Mouse (Mus musculus): ENCODE data around the gene Rasa4. TPM values are rescaled to one million over a fixed set of nuclear protein-coding genes. Genes with fewer than 3 reads are reported as not detected.

The Rasa4 gene
- total RNA-seq, 2 experiments from 2014 or later, result 25.0 to 28.8 TPM

- DNase-seq, result no peak
- no peak overlapping the region for H3K4me3 ChIP-seq
- intact Hi-C loops (cut with DNase I), result no loop called here
Observed at GRCm38 (mm10) chr5:136075076-136075475, 8.6 kb upstream of the Rasa4 start.

GRCm38 (mm10) chr5:136076284-136076683, 7.4 kb upstream of the Rasa4 start:
- intact Hi-C loops (cut with DNase I), result no loop called here
- DNase-seq, result no peak
- H3K4me3 ChIP-seq, result no peak overlapping the region
- H3K27ac ChIP-seq, result peak overlapping the region; percentile 79
- TF ChIP-seq CTCF (IDR thresholded peaks at IDR 0.05), result no peak

More at GRCm38 (mm10) chr5:136075076-136075475, 8.6 kb upstream of the Rasa4 start:
- TF ChIP-seq CTCF (IDR thresholded peaks at IDR 0.05), result no peak
- no peak overlapping the region for H3K27ac ChIP-seq

- no peak for TF ChIP-seq CTCF (IDR thresholded peaks at IDR 0.05)
- Histone ChIP-seq H3K4me3 (peak overlapping the region; percentile 17; the same call in 1 of the 2 replicates), H3K27ac (peak overlapping the region; percentile 79)
- no peak for DNase-seq
- intact Hi-C loops (cut with DNase I), result no loop called here
Observed at GRCm38 (mm10) chr5:136077001-136077550, 6.6 kb upstream of the Rasa4 start.

- intact Hi-C loops (cut with DNase I), result no loop called here
- Histone ChIP-seq H3K27ac (peak overlapping the region; percentile 79; the same call in 1 of the 2 replicates), H3K4me3 (no peak overlapping the region)
- no peak for TF ChIP-seq CTCF (IDR thresholded peaks at IDR 0.05)
- DNase-seq, result no peak
Observed at GRCm38 (mm10) chr5:136078136-136078535, 5.6 kb upstream of the Rasa4 start.

GRCm38 (mm10) chr5:136082345-136082744, 1.4 kb upstream of the Rasa4 start:
- TF ChIP-seq CTCF (IDR thresholded peaks at IDR 0.05), result peak; percentile 36
- intact Hi-C loops (cut with DNase I), result no loop called here
- no peak for DNase-seq
- H3K4me3 ChIP-seq, result no peak overlapping the region
- no peak overlapping the region for H3K27ac ChIP-seq

GRCm38 (mm10) chr5:136084144-136084881, 597 bp downstream of the Rasa4 start:
- intact Hi-C loops (cut with DNase I), result no loop called here
- DNase-seq, result peak; percentile 42
- TF ChIP-seq CTCF (IDR thresholded peaks at IDR 0.05), result no peak

GRCm38 (mm10) chr5:136084891-136085651, 1.4 kb downstream of the Rasa4 start:
- Histone ChIP-seq H3K27ac (peak overlapping the region; percentile 95), H3K4me3 (peak overlapping the region; percentile 97)
- DNase-seq, result peak; percentile 88
- TF ChIP-seq CTCF (IDR thresholded peaks at IDR 0.05), result no peak
- intact Hi-C loops (cut with DNase I), result no loop called here

More at GRCm38 (mm10) chr5:136084144-136084881, 597 bp downstream of the Rasa4 start:
- Histone ChIP-seq H3K4me3 (peak overlapping the region; percentile 97), H3K27ac (peak overlapping the region; percentile 95)

GRCm38 (mm10) chr5:136086290-136086689, 2.6 kb downstream of the Rasa4 start:
- no peak for TF ChIP-seq CTCF (IDR thresholded peaks at IDR 0.05)
- DNase-seq, result peak; percentile 77
- Histone ChIP-seq H3K27ac (peak overlapping the region; percentile 95), H3K4me3 (peak overlapping the region; percentile 97)
- intact Hi-C loops (cut with DNase I), result no loop called here

GRCm38 (mm10) chr5:136088821-136089575, 5.3 kb downstream of the Rasa4 start:
- no peak overlapping the region; the same call in 1 of the 2 replicates for H3K4me3 ChIP-seq
- DNase-seq, result peak; percentile 46
- peak overlapping the region; percentile 46; the same call in 1 of the 2 replicates for H3K27ac ChIP-seq
- intact Hi-C loops (cut with DNase I), result no loop called here
- peak; percentile 48 for TF ChIP-seq CTCF (IDR thresholded peaks at IDR 0.05)

GRCm38 (mm10) chr5:136091927-136092326, 8.2 kb downstream of the Rasa4 start:
- DNase-seq, result peak; percentile 77
- Histone ChIP-seq H3K4me3 (peak overlapping the region; percentile 55), H3K27ac (peak overlapping the region; percentile 85)
- intact Hi-C loops (cut with DNase I), result no loop called here
- no peak for TF ChIP-seq CTCF (IDR thresholded peaks at IDR 0.05)

GRCm38 (mm10) chr5:136094249-136095010, 10.7 kb downstream of the Rasa4 start:
- intact Hi-C loops (cut with DNase I), result no loop called here
- DNase-seq, result no peak
- no peak overlapping the region for H3K27ac ChIP-seq
- H3K4me3 ChIP-seq, result no peak overlapping the region
- no peak for TF ChIP-seq CTCF (IDR thresholded peaks at IDR 0.05)
